Mouse (Mus musculus): Measurements from ENCODE around the gene Tifa.

The Tifa gene

DNA sequence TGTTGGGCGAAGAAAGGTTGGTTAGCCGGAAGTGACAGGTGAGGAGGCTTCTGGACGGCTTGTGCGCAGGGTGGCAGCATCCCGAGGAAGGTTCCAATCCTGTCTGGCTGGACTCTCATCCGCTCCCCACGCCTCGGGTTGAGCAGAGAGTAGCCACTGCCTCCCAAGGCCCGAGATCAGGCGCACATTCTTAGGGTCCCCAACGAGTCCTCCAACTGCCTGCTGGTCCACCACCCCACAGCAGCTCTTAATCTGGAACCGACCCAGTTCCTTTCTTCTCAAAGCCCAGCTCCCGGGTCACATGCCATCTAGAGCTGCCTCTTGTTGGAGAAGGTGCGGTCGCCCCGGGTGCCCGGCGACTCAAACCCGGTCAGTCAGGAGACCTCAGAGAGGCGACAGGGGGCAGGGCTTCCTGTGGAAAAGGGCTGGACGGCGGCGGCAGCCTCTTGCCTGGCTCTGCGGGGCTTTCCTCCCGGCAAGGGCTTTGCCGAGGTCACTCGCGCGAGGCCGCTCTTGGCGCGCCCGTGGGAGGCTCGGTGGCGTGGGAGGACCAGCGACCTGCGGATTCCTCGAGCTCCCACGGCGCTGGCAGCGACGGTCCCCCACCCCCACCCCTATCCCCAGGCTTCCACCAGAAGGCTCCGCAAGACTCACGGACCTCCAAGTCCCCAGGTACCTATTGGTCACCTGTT is at the start of gene Tifa:
TSS of gene Tifa (plus strand) at position 306 of the 692 bp plus-strand sequence.
- in situ Hi-C loops (cut with MboI; ENCODE audit: low pct_unique_long_range_greater_than_20kb in 1 of 2, low sequenced_read_pairs in 2 of 2, unreplicated experiment in 1 of 2): no loop called here

DNA sequence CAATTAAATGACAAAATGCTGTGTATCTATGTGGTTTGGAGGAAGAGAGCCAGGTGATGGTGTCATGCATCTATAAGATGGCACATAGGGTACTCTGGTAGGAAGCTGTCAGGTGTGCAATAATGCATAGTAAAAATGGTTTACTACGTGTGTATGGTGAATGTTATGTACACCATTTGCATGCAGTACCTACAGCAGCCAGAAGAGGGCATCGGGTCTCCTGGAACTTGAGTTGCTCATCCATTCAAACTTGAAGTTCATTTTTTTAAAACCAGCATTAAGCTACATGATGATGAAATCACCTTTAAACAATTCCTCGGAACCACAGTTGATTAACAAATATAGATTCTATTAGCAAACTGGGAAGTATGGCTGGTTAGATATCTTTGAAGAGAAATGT is 48.1 kb upstream of the Tifa start:
- in situ Hi-C loops (cut with MboI; ENCODE audit: low pct_unique_long_range_greater_than_20kb in 1 of 2, low sequenced_read_pairs in 2 of 2, unreplicated experiment in 1 of 2): no loop called here

DNA sequence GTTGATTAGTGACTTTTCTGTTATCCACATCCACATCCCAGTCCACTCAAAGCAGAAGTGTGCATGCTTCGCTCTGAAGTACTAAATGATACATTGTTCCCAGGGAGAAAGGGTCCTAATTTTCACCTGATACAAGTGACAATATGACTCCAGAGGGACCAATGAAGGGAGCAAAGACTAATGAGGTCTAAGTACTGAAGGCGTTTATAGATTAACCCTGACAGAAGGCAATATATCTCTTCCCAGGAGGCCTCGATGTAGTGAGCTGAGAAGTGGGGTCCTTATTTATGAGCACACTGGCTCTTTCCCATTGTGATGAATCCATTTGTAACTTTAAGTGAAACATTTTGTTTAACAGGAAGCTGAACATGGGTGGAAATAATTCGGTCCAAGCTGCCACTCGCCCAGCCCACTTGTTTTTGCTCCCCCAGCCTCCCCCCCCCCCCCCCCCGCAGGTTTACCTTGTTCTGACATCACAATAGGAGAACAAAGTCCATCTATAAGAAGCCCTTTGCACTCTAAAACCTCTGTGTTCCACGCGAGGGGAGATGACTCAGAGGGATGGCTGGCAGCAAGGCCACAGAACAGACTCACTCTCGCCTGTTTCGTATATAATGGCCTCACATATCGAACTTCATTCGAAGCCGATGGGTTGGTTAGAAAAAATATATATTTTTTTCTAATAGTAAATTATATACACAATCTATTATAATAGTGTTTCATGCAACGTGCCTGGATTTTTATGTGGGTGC is 45.8 kb upstream of the Tifa start:
- in situ Hi-C loops (cut with MboI; ENCODE audit: low pct_unique_long_range_greater_than_20kb in 1 of 2, low sequenced_read_pairs in 2 of 2, unreplicated experiment in 1 of 2): no loop called here

DNA sequence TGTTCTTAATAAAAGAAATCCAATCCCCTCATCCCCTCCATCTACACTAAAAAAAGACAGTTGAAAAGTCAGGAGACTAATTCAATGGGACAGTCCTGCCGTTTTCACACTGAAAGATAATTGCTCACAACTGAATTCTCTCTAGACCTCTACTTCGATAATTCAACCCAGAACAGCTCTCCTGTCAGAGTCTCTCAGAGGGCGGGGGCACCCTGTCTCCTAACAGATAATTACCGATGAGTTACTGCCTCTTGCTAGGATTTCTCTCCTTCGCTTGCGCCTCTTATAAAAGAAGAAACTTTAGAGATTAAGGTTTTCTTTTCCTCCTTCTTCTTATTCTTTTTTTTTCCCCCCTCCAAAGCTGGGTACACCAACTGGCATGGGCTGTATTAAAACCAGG is 44.1 kb upstream of the Tifa start:
- in situ Hi-C loops (cut with MboI; ENCODE audit: low pct_unique_long_range_greater_than_20kb in 1 of 2, low sequenced_read_pairs in 2 of 2, unreplicated experiment in 1 of 2): no loop called here

DNA sequence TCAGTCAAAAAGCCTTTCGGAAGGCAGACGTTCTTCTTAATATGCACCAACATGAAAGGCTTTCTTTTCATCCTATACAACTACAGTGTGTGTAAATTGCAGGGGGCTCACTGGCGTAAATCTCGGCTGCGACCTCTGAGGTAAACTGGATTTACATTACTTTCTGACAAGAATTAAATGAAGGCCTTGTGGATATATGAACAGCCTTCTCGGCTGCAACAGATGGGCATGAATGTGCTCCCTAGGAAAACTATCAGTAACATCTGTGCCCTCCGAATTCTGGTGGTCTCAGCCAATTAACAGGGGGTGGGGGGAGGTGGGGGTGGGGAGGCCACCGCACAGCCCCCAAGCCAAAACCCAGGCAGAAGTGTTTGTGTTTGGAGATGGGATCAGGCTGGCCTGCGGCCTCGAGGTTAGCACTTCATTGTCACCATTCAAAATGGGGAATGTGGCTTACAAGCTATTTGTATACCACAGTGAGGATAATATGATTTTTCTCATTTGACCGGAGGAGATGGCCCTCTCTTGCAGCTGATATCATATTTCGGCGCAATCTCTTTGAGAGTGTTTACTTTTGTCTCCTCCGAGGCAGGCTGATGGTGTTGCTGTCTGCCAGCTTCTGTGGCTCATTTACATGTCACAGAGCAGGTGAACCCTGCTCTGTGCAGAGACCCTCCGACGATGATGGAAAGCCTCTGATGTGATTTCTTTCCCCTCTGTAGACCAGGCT is 43.5 kb upstream of the Tifa start:
- in situ Hi-C loops (cut with MboI; ENCODE audit: low pct_unique_long_range_greater_than_20kb in 1 of 2, low sequenced_read_pairs in 2 of 2, unreplicated experiment in 1 of 2): no loop called here

DNA sequence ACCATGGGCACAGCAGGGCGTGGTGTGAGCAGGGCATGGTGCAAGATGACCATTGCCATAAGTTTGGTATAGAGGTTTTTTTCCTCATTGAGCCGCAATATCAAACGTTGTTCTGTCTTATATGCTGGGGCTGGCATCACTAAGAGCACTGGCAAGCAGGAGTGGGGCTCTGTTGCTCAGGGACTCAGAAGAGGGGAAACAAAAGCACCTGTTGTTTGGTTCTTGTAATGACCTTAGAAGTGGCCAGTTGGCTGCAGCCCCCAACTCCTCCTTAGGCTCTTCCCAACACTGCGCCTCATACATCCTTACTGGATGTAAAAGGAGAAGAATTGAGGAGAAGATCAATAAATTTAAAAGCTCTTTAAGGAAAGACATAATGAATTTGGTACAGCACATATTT is 41.0 kb upstream of the Tifa start:
- in situ Hi-C loops (cut with MboI; ENCODE audit: low pct_unique_long_range_greater_than_20kb in 1 of 2, low sequenced_read_pairs in 2 of 2, unreplicated experiment in 1 of 2): no loop called here

DNA sequence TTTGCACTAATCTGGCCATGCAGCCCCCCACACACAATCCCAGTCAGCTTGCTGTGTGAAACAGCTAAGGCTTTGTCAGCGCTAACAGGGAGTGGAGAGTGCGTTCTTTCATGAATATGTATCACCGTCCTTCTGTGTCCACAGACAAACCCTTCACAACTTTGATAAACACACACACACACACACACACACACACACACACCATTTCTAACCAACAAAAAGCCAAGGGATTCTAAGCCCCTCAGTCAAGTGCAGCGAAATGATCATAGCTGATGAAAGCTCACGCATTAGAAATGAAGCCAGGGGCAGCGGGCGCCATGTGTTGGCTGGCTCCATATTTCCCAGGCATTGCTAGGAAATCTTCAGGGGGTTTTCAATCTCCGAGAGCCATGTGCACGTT is 40.3 kb upstream of the Tifa start:
- in situ Hi-C loops (cut with MboI; ENCODE audit: low pct_unique_long_range_greater_than_20kb in 1 of 2, low sequenced_read_pairs in 2 of 2, unreplicated experiment in 1 of 2): no loop called here

DNA sequence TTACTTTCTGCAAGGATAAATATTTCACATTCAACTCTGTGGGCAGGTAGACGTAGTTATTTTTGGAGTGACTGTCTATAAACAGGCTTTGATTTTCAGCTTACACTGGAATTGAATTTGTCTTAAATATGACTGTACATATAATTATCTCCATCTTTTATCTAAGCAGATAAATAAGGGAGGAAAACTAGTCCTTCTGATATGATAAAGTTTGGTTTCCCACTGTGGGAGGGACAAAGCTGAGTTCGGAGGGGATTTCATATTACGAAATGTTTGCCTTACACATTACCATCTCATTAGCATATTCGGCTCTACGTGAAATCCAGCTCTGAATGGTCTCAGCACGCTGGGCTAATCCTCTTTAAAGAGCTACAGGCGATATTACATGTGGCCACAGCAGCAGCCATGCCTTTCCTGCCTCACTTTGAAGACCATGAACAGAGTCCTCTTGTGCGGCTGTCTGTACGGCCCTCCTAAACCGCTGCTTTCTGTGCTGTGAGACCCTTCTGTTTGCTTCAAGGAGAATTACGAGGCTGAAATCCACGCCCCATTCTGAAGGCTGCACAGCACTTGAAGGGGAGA is 39.5 kb upstream of the Tifa start:
- in situ Hi-C loops (cut with MboI; ENCODE audit: low pct_unique_long_range_greater_than_20kb in 1 of 2, low sequenced_read_pairs in 2 of 2, unreplicated experiment in 1 of 2): loop anchor here (25.0 kb wide), 1 partner anchor 113 kb away; the partner anchor contains the start of gene Neurog2 (in 2 of the 2)

DNA sequence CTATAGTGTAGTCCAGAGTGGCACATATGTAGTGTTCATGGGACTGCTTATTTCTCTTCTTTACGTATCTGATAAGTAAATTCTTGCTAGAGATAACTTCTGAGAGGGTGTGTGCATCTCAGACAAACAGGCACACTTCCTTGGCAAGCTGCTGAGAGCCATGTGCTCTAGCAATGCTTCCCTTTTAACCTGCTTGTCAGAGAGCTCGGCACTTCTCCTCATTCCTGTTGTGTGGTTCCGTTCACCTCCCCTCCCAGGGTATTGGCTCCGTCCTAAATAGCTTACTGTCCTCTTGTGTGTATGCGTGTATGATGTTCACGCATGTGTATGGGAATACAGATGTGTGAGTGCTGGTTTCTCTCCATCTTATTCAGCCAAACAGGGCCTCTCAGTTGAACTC is 33.1 kb upstream of the Tifa start:
- in situ Hi-C loops (cut with MboI; ENCODE audit: low pct_unique_long_range_greater_than_20kb in 1 of 2, low sequenced_read_pairs in 2 of 2, unreplicated experiment in 1 of 2): loop anchor here (25.0 kb wide), 1 partner anchor 119 kb away; the partner anchor contains the start of gene Neurog2 (in 2 of the 2)

DNA sequence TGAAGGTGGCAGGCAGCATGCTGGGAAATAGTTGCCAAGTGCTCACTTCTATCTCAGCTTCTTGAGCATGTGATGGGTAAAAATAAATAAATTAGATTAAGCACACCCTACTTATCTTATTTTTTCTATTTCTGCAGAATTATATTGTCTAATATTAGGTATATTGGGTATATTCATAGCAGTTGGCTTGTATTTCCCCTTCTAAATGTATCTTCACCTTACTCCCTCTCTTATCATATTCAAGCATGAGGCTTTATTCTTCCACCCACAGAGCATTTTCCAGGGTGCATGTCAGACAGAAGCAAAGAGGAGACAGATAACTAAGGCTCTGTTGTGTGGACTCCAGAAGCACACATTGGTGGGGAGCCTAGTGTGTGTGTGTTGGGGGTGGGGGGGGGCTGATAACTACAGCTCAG is 31.7 kb upstream of the Tifa start:
- in situ Hi-C loops (cut with MboI; ENCODE audit: low pct_unique_long_range_greater_than_20kb in 1 of 2, low sequenced_read_pairs in 2 of 2, unreplicated experiment in 1 of 2): loop anchor here (25.0 kb wide), 1 partner anchor 121 kb away; the partner anchor contains the start of gene Neurog2 (in 2 of the 2)

DNA sequence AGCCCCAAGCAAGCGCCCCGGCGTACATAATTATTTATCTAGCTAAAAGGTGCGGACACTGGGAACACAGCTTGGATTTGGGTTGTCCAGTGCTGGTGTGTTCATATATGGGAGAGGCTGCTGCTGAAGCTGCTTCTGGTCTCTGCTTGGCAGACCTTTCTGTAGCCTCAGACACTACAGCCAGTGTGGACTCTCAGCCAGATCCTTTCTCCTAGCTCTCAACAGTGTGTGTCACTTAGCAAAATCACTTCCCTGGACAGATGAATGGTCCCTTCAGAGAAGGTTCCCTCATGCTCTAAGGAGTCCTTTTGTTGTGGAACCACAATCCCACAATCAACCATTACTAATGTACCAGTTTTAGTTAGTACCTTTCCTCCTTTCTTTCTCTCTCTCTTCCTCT is 30.8 kb upstream of the Tifa start:
- in situ Hi-C loops (cut with MboI; ENCODE audit: low pct_unique_long_range_greater_than_20kb in 1 of 2, low sequenced_read_pairs in 2 of 2, unreplicated experiment in 1 of 2): loop anchor here (25.0 kb wide), 1 partner anchor 122 kb away; the partner anchor contains the start of gene Neurog2 (in 2 of the 2)

DNA sequence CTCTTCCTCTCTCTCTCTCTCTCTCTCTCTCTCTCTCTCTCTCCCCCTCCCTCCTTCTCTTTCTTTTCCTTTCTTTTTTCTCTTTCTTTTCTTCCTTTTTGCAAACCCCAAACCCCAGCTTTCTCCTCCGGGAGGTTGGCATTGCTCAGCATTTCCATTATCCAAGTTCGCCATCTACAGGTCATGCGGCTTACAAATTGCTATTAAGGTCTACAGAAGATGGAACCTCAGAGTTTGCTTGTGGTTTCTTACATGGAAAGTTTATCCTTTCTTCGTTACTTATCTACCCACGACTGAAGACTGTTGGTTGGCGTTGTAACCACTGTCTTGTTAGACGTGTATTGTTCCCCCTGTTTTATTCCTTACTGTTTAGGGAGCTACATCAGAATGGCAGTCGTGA is 30.4 kb upstream of the Tifa start:
- in situ Hi-C loops (cut with MboI; ENCODE audit: low pct_unique_long_range_greater_than_20kb in 1 of 2, low sequenced_read_pairs in 2 of 2, unreplicated experiment in 1 of 2): loop anchor here (25.0 kb wide), 1 partner anchor 122 kb away; the partner anchor contains the start of gene Neurog2 (in 2 of the 2)

DNA sequence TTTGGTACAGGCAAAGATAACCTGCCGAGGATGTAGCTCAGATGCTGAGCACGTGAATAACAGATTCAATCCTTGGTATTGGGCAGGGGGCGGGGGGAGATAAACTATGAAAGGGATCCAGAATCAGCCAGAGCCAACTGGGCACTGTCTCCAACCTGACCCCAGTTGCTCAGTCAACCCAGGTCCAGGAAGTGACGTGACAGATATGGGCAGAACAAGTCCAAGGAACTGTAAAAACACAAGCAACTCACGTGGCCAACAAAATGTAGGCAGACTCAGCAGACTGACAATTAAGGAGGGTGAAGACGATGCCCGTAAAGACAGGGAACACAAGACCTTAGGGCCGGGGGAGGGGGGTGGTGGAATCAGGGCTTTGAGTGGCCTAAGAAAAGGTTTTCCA is 27.2 kb upstream of the Tifa start:
- in situ Hi-C loops (cut with MboI; ENCODE audit: low pct_unique_long_range_greater_than_20kb in 1 of 2, low sequenced_read_pairs in 2 of 2, unreplicated experiment in 1 of 2): loop anchor here (25.0 kb wide), 1 partner anchor 125 kb away; the partner anchor contains the start of gene Neurog2 (in 2 of the 2)

DNA sequence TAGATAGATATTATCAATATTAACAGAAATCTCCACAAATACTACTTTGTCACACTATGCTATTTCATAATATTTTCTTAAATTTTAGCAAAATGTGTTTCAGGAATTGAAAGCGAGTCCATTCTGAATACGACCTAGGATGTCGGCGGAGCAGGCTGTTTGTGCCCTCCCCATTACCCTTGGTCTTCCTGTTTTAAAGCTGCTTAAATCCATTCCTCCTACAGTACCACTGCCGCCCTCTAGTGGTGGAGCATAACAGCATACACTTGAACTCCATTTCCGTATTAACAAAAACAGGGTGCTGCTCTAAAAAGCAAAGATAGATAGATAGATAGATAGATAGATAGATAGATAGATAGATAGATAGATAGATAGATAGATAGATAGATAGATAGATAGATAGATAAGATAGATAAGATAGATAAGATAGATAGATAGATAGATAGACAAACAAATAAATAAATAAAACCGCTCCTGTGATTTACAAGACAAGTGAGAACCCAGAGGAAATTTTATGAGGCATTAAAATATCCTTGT is 26.5 kb upstream of the Tifa start:
- in situ Hi-C loops (cut with MboI; ENCODE audit: low pct_unique_long_range_greater_than_20kb in 1 of 2, low sequenced_read_pairs in 2 of 2, unreplicated experiment in 1 of 2): loop anchor here (25.0 kb wide), 1 partner anchor 126 kb away; the partner anchor contains the start of gene Neurog2 (in 2 of the 2)

DNA sequence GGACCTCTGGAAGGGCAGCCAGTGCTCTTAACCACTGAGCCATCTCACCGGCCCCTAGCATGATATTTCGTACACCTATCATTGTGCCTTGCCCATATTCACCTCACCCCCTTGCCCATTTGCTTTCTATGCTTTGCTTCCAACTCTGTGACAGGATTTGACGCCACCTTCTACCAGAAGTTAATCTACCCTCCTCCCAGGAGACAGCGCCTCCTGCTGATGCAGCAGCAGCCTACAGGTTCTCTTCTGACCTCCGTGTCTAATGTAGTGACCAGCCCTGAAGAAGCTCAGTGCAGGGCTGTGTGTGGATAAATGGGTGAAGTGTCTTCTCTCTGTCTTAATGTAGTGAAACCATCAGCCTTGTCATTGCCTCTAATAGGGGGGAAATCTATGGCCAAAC is 25.1 kb upstream of the Tifa start:
- in situ Hi-C loops (cut with MboI; ENCODE audit: low pct_unique_long_range_greater_than_20kb in 1 of 2, low sequenced_read_pairs in 2 of 2, unreplicated experiment in 1 of 2): loop anchor here (25.0 kb wide), 1 partner anchor 127 kb away; the partner anchor contains the start of gene Neurog2 (in 2 of the 2)

DNA sequence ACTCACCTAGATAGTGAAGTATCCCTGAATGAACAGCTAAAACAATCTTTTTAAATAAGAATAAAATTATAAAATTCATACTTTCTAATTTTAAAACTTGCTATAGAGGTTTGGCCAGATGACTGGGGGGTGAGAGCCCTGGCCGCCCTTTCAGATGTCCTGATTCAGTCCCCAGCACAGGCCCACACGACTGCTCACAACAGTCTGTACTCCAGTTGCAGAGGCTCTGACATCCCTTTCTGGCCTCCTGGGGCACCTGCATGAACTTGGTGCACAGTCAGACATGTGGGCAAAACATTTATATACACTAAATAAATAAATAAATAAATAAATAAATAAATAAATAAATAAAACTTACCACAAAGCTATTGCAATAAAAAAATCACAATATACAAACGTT is 23.6 kb upstream of the Tifa start:
- in situ Hi-C loops (cut with MboI; ENCODE audit: low pct_unique_long_range_greater_than_20kb in 1 of 2, low sequenced_read_pairs in 2 of 2, unreplicated experiment in 1 of 2): loop anchor here (25.0 kb wide), 1 partner anchor 129 kb away; the partner anchor contains the start of gene Neurog2 (in 2 of the 2)

DNA sequence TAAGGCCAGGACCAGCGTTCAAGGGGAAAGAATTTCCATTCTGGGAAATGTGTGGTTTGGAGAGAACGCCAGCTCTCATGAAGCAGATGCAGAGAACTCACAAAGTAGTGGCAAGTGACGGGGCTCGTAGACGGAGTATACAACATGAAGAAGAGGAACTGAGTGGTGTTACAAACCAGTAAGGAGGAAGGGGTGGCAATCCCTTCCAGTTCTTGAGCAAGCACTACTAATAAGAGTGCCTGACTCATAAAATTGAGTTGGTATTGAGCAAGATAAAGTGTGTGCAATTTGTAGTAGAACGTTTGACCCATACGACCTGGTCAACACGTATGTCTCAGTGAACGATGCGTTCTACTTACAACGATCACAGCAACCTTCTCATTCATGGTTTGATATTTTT is 20.5 kb upstream of the Tifa start:
- in situ Hi-C loops (cut with MboI; ENCODE audit: low pct_unique_long_range_greater_than_20kb in 1 of 2, low sequenced_read_pairs in 2 of 2, unreplicated experiment in 1 of 2): loop anchor here (25.0 kb wide), 1 partner anchor 132 kb away; the partner anchor contains the start of gene Neurog2 (in 2 of the 2)

DNA sequence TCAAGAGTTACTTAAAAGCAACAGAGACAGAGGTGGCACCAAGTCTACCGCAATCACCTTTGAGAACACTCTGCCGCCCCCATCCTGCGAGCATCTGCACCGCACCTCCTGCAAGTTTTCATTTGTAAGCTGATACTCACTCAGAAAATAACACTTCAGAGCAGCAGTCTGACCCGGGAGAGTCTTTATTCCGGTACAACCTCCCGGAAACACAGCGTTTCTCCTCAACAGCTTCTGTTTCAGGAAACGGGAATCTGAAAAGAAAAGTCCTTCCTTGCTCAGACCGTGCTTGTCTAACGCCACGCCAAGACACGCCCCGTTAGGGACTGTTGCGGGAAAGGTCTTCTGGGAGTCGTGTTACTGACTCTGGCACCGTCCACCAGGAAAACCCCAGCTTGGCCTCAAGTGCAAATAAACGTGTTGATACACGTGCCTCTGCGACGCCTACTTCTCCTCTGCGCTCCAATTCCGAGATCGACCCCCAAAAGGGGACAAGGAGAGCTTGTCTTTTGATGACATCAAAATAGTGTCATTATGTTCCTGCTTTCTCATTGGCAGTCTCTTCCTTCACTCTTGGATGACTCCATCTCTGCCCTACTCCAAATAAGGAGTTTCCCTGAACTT is 9.5 kb upstream of the Tifa start, which contains the start of gene Alpk1:
TSS of gene Alpk1 (minus strand) at position 507 of the 624 bp plus-strand sequence.
- in situ Hi-C loops (cut with MboI; ENCODE audit: low pct_unique_long_range_greater_than_20kb in 1 of 2, low sequenced_read_pairs in 2 of 2, unreplicated experiment in 1 of 2): no loop called here

Measured in mouse embryonic stem cell (cell line).